ENCODE assay signal across 23 mouse cellular contexts in genomic region chr7:43453599-43454355, GRCm38 (mm10). TPM values are rescaled to one million over a fixed set of nuclear protein-coding genes. Genes with fewer than 3 reads are reported as not detected.
DNase-seq lines count a peak whose midpoint lies in the region; ATAC-seq lines count a peak whose summit lies in the region.
"Had no signal": no experiment of that assay in that cellular context is flagged by ENCODE, and none has a peak within 500 bp of the region (broad histone marks: within the 10 kb centered on the region; RNA-seq: fewer than 3 reads in every experiment).

No protein-coding gene starts in this region.

- no peak overlapping the region for H3K27ac ChIP-seq in kidney, embryonic 14.5 days (ENCODE audit: low read depth, low read length)
- H3K27ac ChIP-seq in brown adipose tissue, adult 24 weeks (replicated peaks; ENCODE audit: low read depth, low read length), result peak overlapping the region; percentile 60
- H3K27ac ChIP-seq: layer of hippocampus, adult 2 months; left cerebral cortex, adult 2 months; limb, embryonic 12.5 days; neural tube, embryonic 15.5 days had no signal

- no peak overlapping the region for H3K9ac ChIP-seq in kidney, embryonic 14.5 days (ENCODE audit: low read depth, low read length)
- H3K9ac ChIP-seq: limb, embryonic 12.5 days; neural tube, embryonic 15.5 days had no signal

- H3K9me3 ChIP-seq in kidney, embryonic 14.5 days (ENCODE audit: control insufficient read depth, low read length), result no peaks in the 10 kb centered on the region
- H3K9me3 ChIP-seq: limb, embryonic 12.5 days; neural tube, embryonic 15.5 days had no signal

- H3K4me3 ChIP-seq in kidney, embryonic 14.5 days (ENCODE audit: low read length), result no peak overlapping the region
- no peak overlapping the region for H3K4me3 ChIP-seq in brown adipose tissue, adult 24 weeks (ENCODE audit: insufficient read depth, low read depth, low read length)
- H3K4me3 ChIP-seq: layer of hippocampus, adult 2 months; left cerebral cortex, adult 2 months; limb, embryonic 12.5 days; neural tube, embryonic 15.5 days had no signal

- H3K27me3 ChIP-seq in kidney, embryonic 14.5 days (ENCODE audit: control insufficient read depth, insufficient read depth, low read length), result no peaks in the 10 kb centered on the region
- H3K27me3 ChIP-seq: limb, embryonic 12.5 days; neural tube, embryonic 15.5 days had no signal

- intact Hi-C loops in heart, postnatal 36 days (cut with DNase I), result no loop called here

- no peak overlapping the region for H3K4me2 ChIP-seq in kidney, embryonic 14.5 days (replicated peaks; ENCODE audit: low read depth, low read length)
- H3K4me2 ChIP-seq: limb, embryonic 12.5 days; neural tube, embryonic 15.5 days had no signal

- H3K4me1 ChIP-seq in kidney, embryonic 14.5 days (ENCODE audit: control insufficient read depth, insufficient read depth, low read length), result no peaks in the 10 kb centered on the region
- H3K4me1 ChIP-seq in brown adipose tissue, adult 24 weeks (ENCODE audit: control insufficient read depth, insufficient read depth, insufficient read length, low read length), result peaks cover 26% of the 10 kb centered on the region
- H3K4me1 ChIP-seq: limb, embryonic 12.5 days; neural tube, embryonic 15.5 days had no signal

- ATAC-seq in kidney, embryonic 14.5 days (ENCODE audit: low FRiP score, low TSS enrichment), result no peak
- peak; percentile 6 for ATAC-seq in megakaryocyte progenitor cell, adult 5-6 weeks (replicated peaks; ENCODE audit: poor library complexity)
- ATAC-seq in CD4-positive, CD25-positive, alpha-beta regulatory T cell, adult 4 months, result no peak
- ATAC-seq: hindbrain, embryonic 16.5 days had no signal

- DNase-seq in kidney, adult 11 months, result peak; percentile 90
- peak; percentile 92 for DNase-seq in kidney, adult 9 months
- DNase-seq in heart, postnatal 36 days, result no peak
- DNase-seq: cerebellum, postnatal 14 days; gastrocnemius, postnatal 14 days; heart, postnatal 14 days; spleen, adult 18-20 months; thymus, postnatal 36 days had no signal

- WGBS in kidney, embryonic 14.5 days, result 79% methylated on average over 14 of the region's 14 CpGs

- peaks cover 51% of the 10 kb centered on the region for H3K36me3 ChIP-seq in kidney, embryonic 14.5 days (ENCODE audit: control insufficient read depth, insufficient read depth, low read length)

RNA-seq across cellular contexts. Expression of gene Vsig10l, which starts 9.2 kb away (rescaled TPM):
- 2.9 and 3.6 TPM in 2 replicates for polyA plus RNA-seq in kidney, embryonic 14.5 days (2014; fragmentation: Nextera tagmentation; extraction: Ambion mirVana)
- 1.9 and 3.5 TPM in 2 replicates for polyA plus RNA-seq in brown adipose tissue, adult 24 weeks (2012; ENCODE audit: insufficient read depth, insufficient read length, missing spikeins)
- total RNA-seq in megakaryocyte progenitor cell, adult 5-6 weeks (2015), result 6.4 and 6.5 TPM in 2 replicates
- 4.6 and 6.1 TPM in 2 replicates for total RNA-seq in megakaryocyte progenitor cell, adult 5-6 weeks (2017)
- polyA plus RNA-seq in CD4-positive, CD25-positive, alpha-beta regulatory T cell, adult 4 months (2017; shearing (Covaris generic)), result 1 to 10 TPM; 1.7 to 3.2 TPM
- 1 to 10 TPM; 2.0 to 2.5 TPM for total RNA-seq in heart, postnatal 36 days (2021)

RNA-seq across cellular contexts. Expression of gene Gm45233, which starts 9.8 kb away (rescaled TPM):
- 0.27 TPM in 1 of 2 replicates, not detected in the other for polyA plus RNA-seq in kidney, embryonic 14.5 days (2014; fragmentation: Nextera tagmentation; extraction: Ambion mirVana)
- polyA plus RNA-seq in brown adipose tissue, adult 24 weeks (2012; ENCODE audit: insufficient read depth, insufficient read length, missing spikeins), result not detected in 2 replicates
- not detected in 2 replicates for total RNA-seq in megakaryocyte progenitor cell, adult 5-6 weeks (2015)
- 1.8 and 2.3 TPM in 2 replicates for total RNA-seq in megakaryocyte progenitor cell, adult 5-6 weeks (2017)
- not detected for polyA plus RNA-seq in CD4-positive, CD25-positive, alpha-beta regulatory T cell, adult 4 months (2017; shearing (Covaris generic))
- under 1 TPM in 1 of 2 experiments, not detected in 1; 0.70 TPM for total RNA-seq in heart, postnatal 36 days (2021)
- total RNA-seq: ES-E14; monocyte, adult 5-6 weeks had no signal
- polyA plus RNA-seq: hindbrain, embryonic 16.5 days; limb, embryonic 12.5 days had no signal

RNA-seq across cellular contexts. Expression of gene Etfb, which starts 9.9 kb away (rescaled TPM):
- 323 and 358 TPM in 2 replicates for polyA plus RNA-seq in kidney, embryonic 14.5 days (2014; fragmentation: Nextera tagmentation; extraction: Ambion mirVana)
- 2,383 and 2,841 TPM in 2 replicates for polyA plus RNA-seq in brown adipose tissue, adult 24 weeks (2012; ENCODE audit: insufficient read depth, insufficient read length, missing spikeins)
- total RNA-seq in megakaryocyte progenitor cell, adult 5-6 weeks (2015), result 450 and 456 TPM in 2 replicates
- total RNA-seq in megakaryocyte progenitor cell, adult 5-6 weeks (2017), result 759 and 825 TPM in 2 replicates
- polyA plus RNA-seq in CD4-positive, CD25-positive, alpha-beta regulatory T cell, adult 4 months (2017; shearing (Covaris generic)), result 100 to 1,000 TPM; 177 to 184 TPM
- 1,000 to 10,000 TPM; 1,276 to 1,377 TPM for total RNA-seq in heart, postnatal 36 days (2021)

RNA-seq across cellular contexts. Expression of gene Cldnd2, which starts 13.2 kb away (rescaled TPM):
- not detected in 2 replicates for polyA plus RNA-seq in kidney, embryonic 14.5 days (2014; fragmentation: Nextera tagmentation; extraction: Ambion mirVana)
- polyA plus RNA-seq in brown adipose tissue, adult 24 weeks (2012; ENCODE audit: insufficient read depth, insufficient read length, missing spikeins), result not detected in 2 replicates
- total RNA-seq in megakaryocyte progenitor cell, adult 5-6 weeks (2015), result 0.49 and 0.66 TPM in 2 replicates
- total RNA-seq in megakaryocyte progenitor cell, adult 5-6 weeks (2017), result not detected in 2 replicates
- polyA plus RNA-seq in CD4-positive, CD25-positive, alpha-beta regulatory T cell, adult 4 months (2017; shearing (Covaris generic)), result not detected
- not detected for total RNA-seq in heart, postnatal 36 days (2021)
- total RNA-seq: adrenal gland, postnatal 36 days; ES-E14; gastrocnemius, postnatal 14 days; heart, postnatal 14 days; layer of hippocampus, adult 2 months; left cerebral cortex, adult 2 months; monocyte, adult 5-6 weeks had no signal
- polyA plus RNA-seq: C2C12; frontal cortex, adult 2 months; hindbrain, embryonic 16.5 days; limb, embryonic 12.5 days; liver, embryonic 16.5 days; neural tube, embryonic 15.5 days had no signal

RNA-seq across cellular contexts. Expression of gene Nkg7, which starts 16.9 kb away (rescaled TPM):
- polyA plus RNA-seq in kidney, embryonic 14.5 days (2014; fragmentation: Nextera tagmentation; extraction: Ambion mirVana), result 0.41 TPM in 1 of 2 replicates, not detected in the other
- 2.2 TPM in 1 of 2 replicates, not detected in the other for polyA plus RNA-seq in brown adipose tissue, adult 24 weeks (2012; ENCODE audit: insufficient read depth, insufficient read length, missing spikeins)
- 1,033 and 1,153 TPM in 2 replicates for total RNA-seq in megakaryocyte progenitor cell, adult 5-6 weeks (2015)
- 382 and 449 TPM in 2 replicates for total RNA-seq in megakaryocyte progenitor cell, adult 5-6 weeks (2017)
- polyA plus RNA-seq in CD4-positive, CD25-positive, alpha-beta regulatory T cell, adult 4 months (2017; shearing (Covaris generic)), result 100 to 1,000 TPM; 106 to 121 TPM
- not detected for total RNA-seq in heart, postnatal 36 days (2021)
- total RNA-seq: gastrocnemius, postnatal 14 days; heart, postnatal 14 days; layer of hippocampus, adult 2 months; left cerebral cortex, adult 2 months had no signal
- polyA plus RNA-seq: limb, embryonic 12.5 days; neural tube, embryonic 15.5 days had no signal

Comparison
In these comparisons a context has a peak if more than half of its experiments do, and no peak if none do; other contexts are left out.
1. DNase-seq: peak in kidney, adult 11 months (single experiment) and kidney, adult 9 months (single experiment); none in heart, postnatal 36 days (0 of 2).